Mouse (Mus musculus): ENCODE measurements around the gene Vps41.

DNA sequence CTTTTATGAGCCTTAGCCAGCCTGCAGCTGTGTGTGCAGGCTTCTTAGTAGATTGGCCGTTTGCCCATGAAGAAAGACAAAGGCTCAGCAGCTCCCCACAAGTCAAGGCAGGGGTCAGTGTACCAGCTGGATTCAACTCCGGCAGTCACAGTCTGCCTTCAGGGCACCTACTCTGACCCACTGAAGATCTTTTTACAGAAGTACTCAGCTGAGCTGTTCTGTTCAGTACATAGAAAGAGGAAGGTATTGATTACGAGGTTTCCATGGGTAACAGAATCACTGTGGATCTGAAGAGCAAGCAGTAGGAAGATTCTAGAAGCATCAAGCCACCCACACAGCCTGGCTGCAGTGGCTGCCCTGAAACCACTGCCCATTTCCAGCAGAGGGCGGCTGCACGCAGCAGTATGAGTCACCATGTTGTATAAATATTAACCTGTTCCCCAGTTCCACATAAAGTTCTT, 151.0 kb downstream of the Vps41 start:
- TF ChIP-seq CTCF (IDR thresholded peaks at IDR 0.05; ENCODE audit: low read depth) (peak; percentile 49), EP300 (IDR thresholded peaks at IDR 0.05; ENCODE audit: low read depth) (no peak)

All from liver, embryonic 14.5 days (tissue).